Mouse (Mus musculus): ENCODE data around the gene Klf5. TPM values are rescaled to one million over a fixed set of nuclear protein-coding genes. Genes with fewer than 3 reads are reported as not detected.

Klf5 gene
- total and polyA plus RNA-seq, 2 experiments = 0.09 to 0.12 TPM

- TF ChIP-seq CTCF (IDR thresholded peaks at IDR 0.05; ENCODE audit: low read depth, low read length) = no peak
- no peak for TF ChIP-seq POLR2A (IDR thresholded peaks at IDR 0.05; ENCODE audit: extremely low read depth, insufficient read depth, low read length)
- Histone ChIP-seq H3K9ac (ENCODE audit: low read depth, low read length) (no peak overlapping the region), H3K4me3 (ENCODE audit: insufficient read depth, low read depth, low read length) (no peak overlapping the region), H3K79me2 (ENCODE audit: control insufficient read depth, insufficient read depth, low read length) (no peaks in the 10 kb centered on the region), H3K4me1 (ENCODE audit: control insufficient read depth, insufficient read depth, low read length) (no peaks in the 10 kb centered on the region), H3K36me3 (ENCODE audit: control insufficient read depth, insufficient read depth, low read length) (no peaks in the 10 kb centered on the region), H3K27ac (replicated peaks; ENCODE audit: insufficient read depth, low read depth, low read length) (no peak overlapping the region), H3K27me3 (ENCODE audit: control insufficient read depth, insufficient read depth, low read length) (no peaks in the 10 kb centered on the region)
- no peak for DNase-seq (ENCODE audit: extremely low read depth, low read depth, low spot score)
- WGBS = 51% methylated on average over 4 of the region's 4 CpGs
Observed at GRCm38 (mm10) chr14:99275827-99276226, 22.7 kb upstream of the Klf5 start.

DNA sequence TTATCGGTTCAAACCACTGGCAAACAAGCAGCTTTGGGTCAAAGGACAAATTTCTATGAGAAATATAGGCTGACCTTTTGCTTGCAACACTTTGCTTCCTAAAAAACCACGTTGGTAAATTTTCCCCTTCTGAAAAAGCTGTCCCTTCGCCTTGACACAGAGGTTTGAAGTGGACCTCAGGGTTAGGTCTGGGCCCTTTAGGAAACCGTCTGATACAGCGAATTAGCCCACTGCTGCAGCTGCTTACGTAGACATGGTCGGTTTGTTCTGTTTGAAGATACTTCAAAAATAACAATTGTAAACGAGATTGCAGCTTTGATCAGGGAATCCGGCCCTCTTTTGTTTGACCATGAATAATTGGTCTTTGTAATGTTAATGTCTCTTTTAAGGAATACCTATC, 20.2 kb upstream of the Klf5 start:
- 36% methylated on average over 9 of the region's 9 CpGs for WGBS
- Histone ChIP-seq H3K4me1 (ENCODE audit: control insufficient read depth, insufficient read depth, low read length) (no peaks in the 10 kb centered on the region), H3K27ac (replicated peaks; ENCODE audit: insufficient read depth, low read depth, low read length) (no peak overlapping the region), H3K36me3 (ENCODE audit: control insufficient read depth, insufficient read depth, low read length) (no peaks in the 10 kb centered on the region), H3K4me3 (ENCODE audit: insufficient read depth, low read depth, low read length) (no peak overlapping the region), H3K27me3 (ENCODE audit: control insufficient read depth, insufficient read depth, low read length) (no peaks in the 10 kb centered on the region), H3K79me2 (ENCODE audit: control insufficient read depth, insufficient read depth, low read length) (no peaks in the 10 kb centered on the region), H3K9ac (ENCODE audit: low read depth, low read length) (no peak overlapping the region)
- no peak for TF ChIP-seq POLR2A (IDR thresholded peaks at IDR 0.05; ENCODE audit: extremely low read depth, insufficient read depth, low read length)
- TF ChIP-seq CTCF (IDR thresholded peaks at IDR 0.05; ENCODE audit: low read depth, low read length) = no peak
- no peak for DNase-seq (ENCODE audit: extremely low read depth, low read depth, low spot score)

GRCm38 (mm10) chr14:99278763-99279486, 19.6 kb upstream of the Klf5 start:
- WGBS = 51% methylated on average over 12 of the region's 12 CpGs
- no peaks in the 10 kb centered on the region for H3K27me3 ChIP-seq (ENCODE audit: control insufficient read depth, insufficient read depth, low read length)
- no peaks in the 10 kb centered on the region for H3K4me1 ChIP-seq (ENCODE audit: control insufficient read depth, insufficient read depth, low read length)
- H3K4me3 ChIP-seq (ENCODE audit: insufficient read depth, low read depth, low read length) = no peak overlapping the region
- TF ChIP-seq POLR2A (IDR thresholded peaks at IDR 0.05; ENCODE audit: extremely low read depth, insufficient read depth, low read length) (no peak), CTCF (IDR thresholded peaks at IDR 0.05; ENCODE audit: low read depth, low read length) (no peak)
- H3K79me2 ChIP-seq (ENCODE audit: control insufficient read depth, insufficient read depth, low read length) = no peaks in the 10 kb centered on the region
- H3K36me3 ChIP-seq (ENCODE audit: control insufficient read depth, insufficient read depth, low read length) = no peaks in the 10 kb centered on the region
- DNase-seq (ENCODE audit: extremely low read depth, low read depth, low spot score) = no peak
- no peak overlapping the region for H3K9ac ChIP-seq (ENCODE audit: low read depth, low read length)
- no peak overlapping the region for H3K27ac ChIP-seq (replicated peaks; ENCODE audit: insufficient read depth, low read depth, low read length)

DNA sequence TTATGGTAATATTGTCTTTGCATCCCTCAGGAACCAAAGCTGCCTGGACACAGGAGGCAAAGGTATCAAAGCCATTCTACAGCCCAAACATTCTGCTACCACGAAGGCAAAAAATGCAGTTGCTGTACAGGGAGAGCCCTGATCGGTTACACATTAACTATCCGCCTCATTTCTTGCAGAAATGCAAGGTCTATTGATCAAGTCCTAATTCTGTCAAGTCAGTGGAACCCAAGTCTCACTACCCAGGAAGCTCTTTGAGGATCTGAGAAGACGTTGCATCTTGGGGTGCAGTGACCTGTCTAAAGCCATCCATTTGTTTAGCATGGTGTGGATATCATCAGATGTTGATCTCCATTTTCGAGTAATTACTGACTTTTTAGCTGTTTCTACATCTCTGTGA, 18.1 kb upstream of the Klf5 start:
- Histone ChIP-seq H3K9ac (ENCODE audit: low read depth, low read length) (no peak overlapping the region), H3K4me3 (ENCODE audit: insufficient read depth, low read depth, low read length) (no peak overlapping the region), H3K36me3 (ENCODE audit: control insufficient read depth, insufficient read depth, low read length) (no peaks in the 10 kb centered on the region), H3K79me2 (ENCODE audit: control insufficient read depth, insufficient read depth, low read length) (no peaks in the 10 kb centered on the region), H3K27me3 (ENCODE audit: control insufficient read depth, insufficient read depth, low read length) (no peaks in the 10 kb centered on the region), H3K4me1 (ENCODE audit: control insufficient read depth, insufficient read depth, low read length) (no peaks in the 10 kb centered on the region), H3K27ac (replicated peaks; ENCODE audit: insufficient read depth, low read depth, low read length) (no peak overlapping the region)
- TF ChIP-seq CTCF (IDR thresholded peaks at IDR 0.05; ENCODE audit: low read depth, low read length) (no peak), POLR2A (IDR thresholded peaks at IDR 0.05; ENCODE audit: extremely low read depth, insufficient read depth, low read length) (no peak)
- DNase-seq (ENCODE audit: extremely low read depth, low read depth, low spot score) = no peak
- 58% methylated on average over 5 of the region's 5 CpGs for WGBS

DNA sequence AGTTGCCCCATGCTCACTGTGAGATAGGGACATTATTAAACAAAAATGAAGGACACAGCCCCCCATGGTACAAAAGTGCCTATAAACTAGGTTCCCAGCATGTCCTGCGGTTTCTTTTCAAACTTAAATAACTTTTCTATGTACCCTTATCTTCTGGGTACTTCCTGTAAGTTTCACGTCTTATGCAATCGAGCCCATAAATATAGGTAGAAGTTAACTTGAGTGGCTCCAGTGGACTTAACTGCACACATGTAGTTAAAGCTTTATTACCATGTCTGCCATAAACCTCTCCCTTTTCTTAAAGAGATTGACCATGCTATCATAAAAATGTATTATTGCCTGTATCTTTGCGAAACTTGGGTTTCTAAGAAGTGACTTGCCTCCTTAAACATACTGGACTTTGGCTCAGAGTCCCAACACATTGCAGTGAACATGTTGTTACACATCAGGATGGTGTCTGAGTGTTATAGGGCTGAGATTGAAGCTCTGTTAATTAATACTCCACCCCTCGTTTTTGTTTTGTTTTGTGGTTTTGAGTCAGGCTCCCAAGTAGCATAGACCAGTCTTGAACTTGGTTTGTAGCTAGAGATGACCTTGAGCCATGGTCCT, 17.6 kb upstream of the Klf5 start:
- no peaks in the 10 kb centered on the region for H3K79me2 ChIP-seq (ENCODE audit: control insufficient read depth, insufficient read depth, low read length)
- H3K4me3 ChIP-seq (ENCODE audit: insufficient read depth, low read depth, low read length) = no peak overlapping the region
- no peaks in the 10 kb centered on the region for H3K36me3 ChIP-seq (ENCODE audit: control insufficient read depth, insufficient read depth, low read length)
- no peaks in the 10 kb centered on the region for H3K4me1 ChIP-seq (ENCODE audit: control insufficient read depth, insufficient read depth, low read length)
- no peaks in the 10 kb centered on the region for H3K27me3 ChIP-seq (ENCODE audit: control insufficient read depth, insufficient read depth, low read length)
- no peak for DNase-seq (ENCODE audit: extremely low read depth, low read depth, low spot score)
- no peak overlapping the region for H3K9ac ChIP-seq (ENCODE audit: low read depth, low read length)
- 79% methylated on average over 5 of the region's 5 CpGs for WGBS
- no peak overlapping the region for H3K27ac ChIP-seq (replicated peaks; ENCODE audit: insufficient read depth, low read depth, low read length)
- TF ChIP-seq CTCF (IDR thresholded peaks at IDR 0.05; ENCODE audit: low read depth, low read length) (no peak), POLR2A (IDR thresholded peaks at IDR 0.05; ENCODE audit: extremely low read depth, insufficient read depth, low read length) (no peak)

- Histone ChIP-seq H3K36me3 (ENCODE audit: control insufficient read depth, insufficient read depth, low read length) (no peaks in the 10 kb centered on the region), H3K9ac (ENCODE audit: low read depth, low read length) (no peak overlapping the region), H3K4me1 (ENCODE audit: control insufficient read depth, insufficient read depth, low read length) (no peaks in the 10 kb centered on the region), H3K27ac (replicated peaks; ENCODE audit: insufficient read depth, low read depth, low read length) (no peak overlapping the region), H3K27me3 (ENCODE audit: control insufficient read depth, insufficient read depth, low read length) (no peaks in the 10 kb centered on the region), H3K4me3 (ENCODE audit: insufficient read depth, low read depth, low read length) (no peak overlapping the region), H3K79me2 (ENCODE audit: control insufficient read depth, insufficient read depth, low read length) (no peaks in the 10 kb centered on the region)
- no peak for TF ChIP-seq POLR2A (IDR thresholded peaks at IDR 0.05; ENCODE audit: extremely low read depth, insufficient read depth, low read length)
- no peak for DNase-seq (ENCODE audit: extremely low read depth, low read depth, low spot score)
- 87% methylated on average over 4 of the region's 4 CpGs for WGBS
Observed at GRCm38 (mm10) chr14:99285486-99285885, 13.0 kb upstream of the Klf5 start.
